Mouse (Mus musculus) embryonic facial prominence, embryonic 14.5 days (tissue): Measurements from ENCODE around the gene Foxf2. TPM values are rescaled to one million over a fixed set of nuclear protein-coding genes. Genes with fewer than 3 reads are reported as not detected.

ENCODE experiments used
- ATAC-seq: fragments of 200-750 bp; cut with Nextera tagmentation; 2 replicates; pipeline ENCODE4 v1.8.0; 2017; ENCODE audit warnings: low read depth, moderate number of reproducible peaks, moderate TSS enrichment
- DNase-seq: peaks from one replicate; pipeline ENCODE4 v3.0.0-alpha.2; 2015; ENCODE audit warnings: low spot score
- H3K27ac ChIP-seq: fragments of 300-500 bp; sonication (generic); replicated peaks from 2 replicates; pipeline ENCODE4 v1.5.1; 2014; ENCODE audit warnings: low read depth, mild to moderate bottlenecking, low read length, moderate library complexity
- H3K27me3 ChIP-seq: fragments of 300-500 bp; sonication (generic); replicated peaks from 2 replicates; pipeline ENCODE4 v1.6.1; 2014; ENCODE audit warnings: low read length; ENCODE audit not compliant: control insufficient read depth, insufficient read depth
- H3K36me3 ChIP-seq: fragments of 300-500 bp; sonication (generic); 2 replicates; pipeline ENCODE4 v1.6.1; 2014; ENCODE audit warnings: low read length, mixed read lengths; ENCODE audit not compliant: control insufficient read depth, insufficient read depth
- H3K4me1 ChIP-seq: fragments of 300-500 bp; sonication (generic); 2 replicates; pipeline ENCODE4 v1.6.1; 2014; ENCODE audit warnings: antibody characterized with exemption, low read length; ENCODE audit not compliant: control insufficient read depth, insufficient read depth
- H3K4me2 ChIP-seq: fragments of 300-500 bp; sonication (generic); 2 replicates; pipeline ENCODE4 v1.6.1; 2014; ENCODE audit warnings: low read depth, mild to moderate bottlenecking, low read length, moderate library complexity, mixed read lengths
- H3K4me3 ChIP-seq: fragments of 300-500 bp; sonication (generic); 2 replicates; pipeline ENCODE4 v1.5.1; 2014; ENCODE audit warnings: low read depth, mild to moderate bottlenecking, low read length
- H3K9ac ChIP-seq: fragments of 300-500 bp; sonication (generic); 2 replicates; pipeline ENCODE4 v1.6.1; 2014; ENCODE audit warnings: low read depth, mild to moderate bottlenecking, low read length, moderate library complexity, mixed read lengths
- H3K9me3 ChIP-seq: fragments of 300-500 bp; sonication (generic); 2 replicates; pipeline ENCODE4 v1.6.1; 2016; ENCODE audit warnings: low read length; ENCODE audit not compliant: control insufficient read depth
- WGBS: fragments of 180-500 bp; shearing (Covaris S2); extraction: QIAGEN DNeasy Blood & Tissue Kit; methylation state at CpG from one replicate; pipeline ENCODE4 v1.1.7; 2014; 5-methylcytosine and 5-hydroxymethylcytosine counted together
- microRNA-seq: library from miRNA; unstranded; fragments of <30 nt; microRNA quantifications from one replicate; pipeline ENCODE4, GENCODE M21; 2016; ENCODE audit warnings: borderline number of aligned reads
- polyA plus RNA-seq: library from polyadenylated mRNA; unstranded; fragments of >200 nt; fragmentation: Nextera tagmentation; extraction: Ambion mirVana; gene quantifications from 2 replicates; pipeline ENCODE4 v1.2.1, GENCODE M21; 2014

Foxf2 gene
- polyA plus RNA-seq, 1 experiment from 2014 or later: 5.1 TPM

- Histone ChIP-seq H3K27me3 (no peaks in the 10 kb centered on the region), H3K4me1 (no peaks in the 10 kb centered on the region), H3K36me3 (no peaks in the 10 kb centered on the region), H3K4me3 (no peak overlapping the region), H3K9ac (no peak overlapping the region), H3K27ac (no peak overlapping the region), H3K9me3 (no peaks in the 10 kb centered on the region), H3K4me2 (no peak overlapping the region)
- no peak for DNase-seq
- 92% methylated on average over 3 of the region's 3 CpGs for WGBS
- ATAC-seq: no peak
Measured at GRCm38 (mm10) chr13:31672093-31672492, 46.5 kb downstream of the Foxf2 start.

Small RNAs within 50 kb of the gene (microRNA-seq; reads per million reads assigned to microRNA genes)
- not detected for gene Gm27516

Other genes starting within 250 kb of the Foxf2 start
- gene Foxq1, start 69.7 kb upstream of the Foxf2 start, polyA plus RNA-seq: 1.8 and 2.1 TPM in 2 replicates
- gene A530084C06Rik, start 66.5 kb upstream of the Foxf2 start, polyA plus RNA-seq: not detected in 2 replicates
- 6.7 and 7.3 TPM in 2 replicates for gene Foxc1, start 180.8 kb downstream of the Foxf2 start, polyA plus RNA-seq